9 mouse cellular contexts compared by ENCODE assay signal in genomic region chr2:30782312-30783290, GRCm38 (mm10). TPM values are rescaled to one million over a fixed set of nuclear protein-coding genes. Genes with fewer than 3 reads are reported as not detected.
DNase-seq lines count a peak whose midpoint lies in the region; ATAC-seq lines count a peak whose summit lies in the region.
"Had no signal": no experiment of that assay in that cellular context is flagged by ENCODE, and none has a peak within 500 bp of the region (broad histone marks: within the 10 kb centered on the region; RNA-seq: fewer than 3 reads in every experiment).

No protein-coding gene starts in this region.

- H3K27ac ChIP-seq in kidney, embryonic 14.5 days (ENCODE audit: low read depth, low read length) = peak overlapping the region; percentile 96; the same call in 1 of the 2 replicates
- H3K27ac ChIP-seq in forebrain, embryonic 13.5 days = no peak overlapping the region; the same call in 1 of the 2 replicates
- H3K27ac ChIP-seq in intestine, embryonic 16.5 days (ENCODE audit: low read length) = no peak overlapping the region; the same call in 1 of the 2 replicates
- peak overlapping the region; percentile 65 for H3K27ac ChIP-seq in midbrain, embryonic 15.5 days

- no peak overlapping the region for H3K9ac ChIP-seq in kidney, embryonic 14.5 days (ENCODE audit: low read depth, low read length)
- peak overlapping the region; percentile 53; the same call in 1 of the 2 replicates for H3K9ac ChIP-seq in forebrain, embryonic 13.5 days
- peak overlapping the region; percentile 67 for H3K9ac ChIP-seq in intestine, embryonic 16.5 days (ENCODE audit: low read depth, low read length)
- peak overlapping the region; percentile 40 for H3K9ac ChIP-seq in midbrain, embryonic 15.5 days

- H3K9me3 ChIP-seq in kidney, embryonic 14.5 days (ENCODE audit: control insufficient read depth, low read length) = no peaks in the 10 kb centered on the region
- H3K9me3 ChIP-seq in forebrain, embryonic 13.5 days (replicated peaks) = no peaks in the 10 kb centered on the region
- H3K9me3 ChIP-seq in intestine, embryonic 16.5 days (ENCODE audit: control insufficient read depth, low read length) = no peaks in the 10 kb centered on the region
- no peaks in the 10 kb centered on the region for H3K9me3 ChIP-seq in midbrain, embryonic 15.5 days

- H3K4me3 ChIP-seq in kidney, embryonic 14.5 days (ENCODE audit: low read length) = no peak overlapping the region
- H3K4me3 ChIP-seq in forebrain, embryonic 13.5 days = 0 out of 2 replicates have a peak overlapping the region, but pooled peaks have one; percentile 17
- peak overlapping the region; percentile 32 for H3K4me3 ChIP-seq in intestine, embryonic 16.5 days (ENCODE audit: low read length)
- no peak overlapping the region for H3K4me3 ChIP-seq in midbrain, embryonic 15.5 days

- H3K4me1 ChIP-seq in kidney, embryonic 14.5 days (ENCODE audit: control insufficient read depth, insufficient read depth, low read length) = peaks cover 50% of the 10 kb centered on the region
- peaks cover 37% of the 10 kb centered on the region for H3K4me1 ChIP-seq in forebrain, embryonic 13.5 days
- peaks cover 21% of the 10 kb centered on the region for H3K4me1 ChIP-seq in intestine, embryonic 16.5 days (ENCODE audit: control insufficient read depth, insufficient read depth, low read length)
- H3K4me1 ChIP-seq in midbrain, embryonic 15.5 days = peaks cover 34% of the 10 kb centered on the region

- H3K4me2 ChIP-seq in kidney, embryonic 14.5 days (replicated peaks; ENCODE audit: low read depth, low read length) = peak overlapping the region; percentile 55; the same call in 1 of the 2 replicates
- H3K4me2 ChIP-seq in forebrain, embryonic 13.5 days = peak overlapping the region; percentile 50
- H3K4me2 ChIP-seq in intestine, embryonic 16.5 days (ENCODE audit: low read depth, low read length) = peak overlapping the region; percentile 82
- peak overlapping the region; percentile 55 for H3K4me2 ChIP-seq in midbrain, embryonic 15.5 days

- 70% methylated on average over 8 of the region's 8 CpGs for WGBS in kidney, embryonic 14.5 days
- WGBS in forebrain, embryonic 13.5 days = 82% methylated on average over 8 of the region's 8 CpGs
- WGBS in intestine, embryonic 16.5 days = 76% methylated on average over 8 of the region's 8 CpGs
- 79% methylated on average over 8 of the region's 8 CpGs for WGBS in midbrain, embryonic 15.5 days

- H3K27me3 ChIP-seq in kidney, embryonic 14.5 days (ENCODE audit: control insufficient read depth, insufficient read depth, low read length) = no peaks in the 10 kb centered on the region
- no peaks in the 10 kb centered on the region for H3K27me3 ChIP-seq in forebrain, embryonic 13.5 days
- H3K27me3 ChIP-seq in intestine, embryonic 16.5 days (replicated peaks; ENCODE audit: control insufficient read depth, insufficient read depth, low read length) = no peaks in the 10 kb centered on the region
- no peaks in the 10 kb centered on the region for H3K27me3 ChIP-seq in midbrain, embryonic 15.5 days (replicated peaks)
- H3K27me3 ChIP-seq: CH12.LX had no signal

- no peak for ATAC-seq in kidney, embryonic 14.5 days (ENCODE audit: low FRiP score, low TSS enrichment)
- peak; percentile 25; the same call in 1 of the 2 replicates for ATAC-seq in forebrain, embryonic 13.5 days
- no peak for ATAC-seq in intestine, embryonic 16.5 days
- peak; percentile 34; the same call in 1 of the 2 replicates for ATAC-seq in midbrain, embryonic 15.5 days (replicated peaks)

- no peaks in the 10 kb centered on the region for H3K36me3 ChIP-seq in kidney, embryonic 14.5 days (ENCODE audit: control insufficient read depth, insufficient read depth, low read length)
- no peaks in the 10 kb centered on the region for H3K36me3 ChIP-seq in forebrain, embryonic 13.5 days (ENCODE audit: poor library complexity, severe bottlenecking)
- no peaks in the 10 kb centered on the region for H3K36me3 ChIP-seq in intestine, embryonic 16.5 days (ENCODE audit: control insufficient read depth, insufficient read depth, low read length)
- no peaks in the 10 kb centered on the region for H3K36me3 ChIP-seq in midbrain, embryonic 15.5 days (replicated peaks)

- DNase-seq in kidney, adult 11 months = no peak
- DNase-seq in adrenal gland, adult (ENCODE audit: inconsistent age in 2 of 2, low spot score in 1 of 2) = no peak
- no peak for DNase-seq in thymus, postnatal 36 days
- no peak for DNase-seq in right cerebral cortex, adult 18-20 months

RNA-seq across cellular contexts. Expression of gene 1700001O22Rik, which starts 20.9 kb away (rescaled TPM):
- polyA plus RNA-seq in kidney, embryonic 14.5 days (2014; fragmentation: Nextera tagmentation; extraction: Ambion mirVana) = 3.8 and 4.2 TPM in 2 replicates
- 3.8 and 4.5 TPM in 2 replicates for polyA plus RNA-seq in forebrain, embryonic 13.5 days (2015; fragmentation: Nextera tagmentation; extraction: Ambion mirVana)
- 0.99 and 1.2 TPM in 2 replicates for polyA plus RNA-seq in intestine, embryonic 16.5 days (2015; fragmentation: Nextera tagmentation; extraction: Ambion mirVana)
- polyA plus RNA-seq in midbrain, embryonic 15.5 days (2015; fragmentation: Nextera tagmentation; extraction: Ambion mirVana) = 1.2 and 1.7 TPM in 2 replicates

RNA-seq across cellular contexts. Expression of gene Ntmt1, which starts 25.0 kb away (rescaled TPM):
- 95.6 and 101 TPM in 2 replicates for polyA plus RNA-seq in kidney, embryonic 14.5 days (2014; fragmentation: Nextera tagmentation; extraction: Ambion mirVana)
- 120 and 127 TPM in 2 replicates for polyA plus RNA-seq in forebrain, embryonic 13.5 days (2015; fragmentation: Nextera tagmentation; extraction: Ambion mirVana)
- polyA plus RNA-seq in intestine, embryonic 16.5 days (2015; fragmentation: Nextera tagmentation; extraction: Ambion mirVana) = 76.3 and 87.4 TPM in 2 replicates
- polyA plus RNA-seq in midbrain, embryonic 15.5 days (2015; fragmentation: Nextera tagmentation; extraction: Ambion mirVana) = 122 and 123 TPM in 2 replicates

RNA-seq across cellular contexts. Expression of gene Asb6, which starts 47.5 kb away (rescaled TPM):
- polyA plus RNA-seq in kidney, embryonic 14.5 days (2014; fragmentation: Nextera tagmentation; extraction: Ambion mirVana) = 29.7 and 33.3 TPM in 2 replicates
- polyA plus RNA-seq in forebrain, embryonic 13.5 days (2015; fragmentation: Nextera tagmentation; extraction: Ambion mirVana) = 39.4 and 43.4 TPM in 2 replicates
- 24.0 and 24.5 TPM in 2 replicates for polyA plus RNA-seq in intestine, embryonic 16.5 days (2015; fragmentation: Nextera tagmentation; extraction: Ambion mirVana)
- polyA plus RNA-seq in midbrain, embryonic 15.5 days (2015; fragmentation: Nextera tagmentation; extraction: Ambion mirVana) = 44.9 and 47.5 TPM in 2 replicates

RNA-seq across cellular contexts. Expression of gene Prrx2, which starts 52.2 kb away (rescaled TPM):
- 15.3 and 20.1 TPM in 2 replicates for polyA plus RNA-seq in kidney, embryonic 14.5 days (2014; fragmentation: Nextera tagmentation; extraction: Ambion mirVana)
- polyA plus RNA-seq in forebrain, embryonic 13.5 days (2015; fragmentation: Nextera tagmentation; extraction: Ambion mirVana) = 1.8 and 3.0 TPM in 2 replicates
- 1.6 and 1.9 TPM in 2 replicates for polyA plus RNA-seq in intestine, embryonic 16.5 days (2015; fragmentation: Nextera tagmentation; extraction: Ambion mirVana)
- 3.7 and 4.0 TPM in 2 replicates for polyA plus RNA-seq in midbrain, embryonic 15.5 days (2015; fragmentation: Nextera tagmentation; extraction: Ambion mirVana)

Comparison
In these comparisons a context has a peak if more than half of its experiments do, and no peak if none do; other contexts are left out.
1. ATAC-seq: peak in forebrain, embryonic 13.5 days (single experiment) and midbrain, embryonic 15.5 days (single experiment); none in kidney, embryonic 14.5 days (single experiment) and intestine, embryonic 16.5 days (single experiment).
2. H3K27ac ChIP-seq: peak in kidney, embryonic 14.5 days (single experiment) and midbrain, embryonic 15.5 days (single experiment); none in forebrain, embryonic 13.5 days (single experiment) and intestine, embryonic 16.5 days (single experiment).
3. H3K4me3 ChIP-seq: peak in forebrain, embryonic 13.5 days (single experiment) and intestine, embryonic 16.5 days (single experiment); none in kidney, embryonic 14.5 days (single experiment) and midbrain, embryonic 15.5 days (single experiment).
4. Peak in every context shown above with its lines, with median percentiles within 50 percentile points of each other: H3K4me2 ChIP-seq.